Mouse (Mus musculus): ENCODE data around the gene Defa31.
"Not testable (repeated sequence)": the region's sequence is repeated elsewhere in the genome, so short reads cannot be mapped to it uniquely, and the experiment has no call there.

Defa31 gene

DNA sequence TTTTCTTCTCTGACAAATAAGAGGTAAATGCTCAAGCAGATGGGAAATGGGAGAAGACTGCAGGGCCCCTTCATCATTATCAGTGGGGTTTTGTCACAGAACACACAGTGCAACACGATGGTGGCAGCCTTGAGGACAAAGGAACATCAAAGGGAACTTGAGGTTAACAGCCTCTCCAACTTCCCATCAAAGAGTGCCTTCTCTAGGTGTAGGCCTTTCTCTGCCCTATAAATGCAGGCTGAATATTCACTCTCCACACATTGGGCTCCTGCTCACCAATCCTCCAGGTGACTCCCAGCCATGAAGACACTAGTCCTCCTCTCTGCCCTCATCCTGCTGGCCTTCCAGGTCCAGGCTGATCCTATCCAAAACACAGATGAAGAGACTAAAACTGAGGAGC is at the start of gene Defa31:
Defa31 (plus strand) TSS at position 301 of the 400 bp plus-strand sequence.
- not testable (repeated sequence) for DNase-seq (ENCODE audit: low spot score in 2 of 2)

DNA sequence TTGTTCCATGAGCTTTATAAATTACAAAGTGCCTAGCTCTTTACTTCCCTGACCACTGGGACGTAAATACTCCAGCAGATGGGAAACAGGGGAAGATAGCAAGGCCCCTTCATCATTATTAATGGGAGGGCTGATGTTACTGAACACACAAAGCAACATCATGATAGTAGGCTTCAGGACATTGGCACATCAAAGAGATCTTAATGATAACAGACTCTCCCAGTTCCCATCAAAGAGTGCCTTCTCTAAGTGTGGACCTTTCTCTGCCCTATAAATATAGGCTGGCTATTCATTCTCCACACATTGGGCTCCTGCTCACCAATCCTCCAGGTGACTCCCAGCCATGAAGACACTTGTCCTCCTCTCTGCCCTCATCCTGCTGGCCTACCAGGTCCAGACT is 29.4 kb upstream of the Defa31 start, which contains the start of gene Defa22:
Defa22 (plus strand) TSS at position 301 of the 400 bp plus-strand sequence.
- DNase-seq (ENCODE audit: low spot score in 2 of 2): not testable (repeated sequence)

DNA sequence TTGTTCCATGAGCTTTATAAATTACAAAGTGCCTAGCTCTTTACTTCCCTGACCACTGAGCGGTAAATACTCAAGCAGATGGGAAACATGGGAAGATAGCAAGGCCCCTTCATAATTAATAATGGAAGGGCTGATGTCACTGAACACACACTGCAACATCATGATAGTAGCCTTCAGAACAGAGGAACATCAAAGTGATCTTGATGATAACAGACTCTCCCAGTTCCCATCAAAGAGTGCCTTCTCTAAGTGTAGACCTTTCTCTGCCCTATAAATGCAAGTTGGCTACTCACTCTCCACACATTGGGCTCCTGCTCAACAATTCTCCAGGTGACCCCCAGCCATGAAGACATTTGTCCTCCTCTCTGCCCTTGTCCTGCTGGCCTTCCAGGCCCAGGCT is 9.8 kb downstream of the Defa31 start, which contains the start of gene Gm15293:
Gm15293 (plus strand) TSS at position 301 of the 400 bp plus-strand sequence.
- DNase-seq (ENCODE audit: low spot score in 2 of 2): not testable (repeated sequence)

All from spleen, postnatal 10 days (tissue).